Mouse (Mus musculus): ENCODE data around the gene Atox1.
A peak's percentile ranks its signal among the peaks of the same experiment; 100 is the strongest.

Gene Atox1

DNA sequence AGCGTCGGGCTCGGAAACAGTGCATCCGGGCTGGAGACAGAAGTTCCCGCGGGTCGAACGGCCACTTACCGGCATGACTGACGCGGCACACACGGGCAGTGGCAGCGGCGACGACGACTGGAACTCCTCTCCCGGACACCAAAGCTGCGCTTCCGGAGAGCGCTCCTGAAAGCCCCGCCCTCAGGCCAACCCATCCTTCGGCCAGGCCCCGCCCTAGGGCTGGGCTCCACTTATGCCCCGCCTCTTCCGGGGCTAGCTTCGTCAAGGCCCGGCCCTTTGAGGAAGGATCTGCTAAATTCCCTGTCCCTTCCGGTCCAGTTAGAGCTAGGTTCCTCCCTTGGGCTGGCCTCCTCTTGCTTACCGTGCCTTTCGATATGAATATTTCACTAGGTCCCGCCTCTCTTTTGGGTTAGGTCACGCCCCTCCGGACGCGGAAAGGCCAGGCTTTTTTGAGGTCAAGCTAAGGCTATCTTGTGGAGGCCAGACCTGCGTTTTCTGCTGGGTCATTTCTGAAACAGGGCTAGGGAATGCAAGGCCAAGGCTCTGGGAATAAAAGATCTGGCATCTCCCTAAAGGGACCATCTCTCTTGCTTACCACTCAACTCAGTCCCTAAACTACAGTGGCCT, at the start of gene Atox1:
Atox1 (minus strand) TSS at position 221 of the 627 bp plus-strand sequence.
- peak; percentile 95 for DNase-seq

GRCm38 (mm10) chr11:55505485-55505884, 44.4 kb upstream of the Atox1 start:
- no peak for DNase-seq

DNA sequence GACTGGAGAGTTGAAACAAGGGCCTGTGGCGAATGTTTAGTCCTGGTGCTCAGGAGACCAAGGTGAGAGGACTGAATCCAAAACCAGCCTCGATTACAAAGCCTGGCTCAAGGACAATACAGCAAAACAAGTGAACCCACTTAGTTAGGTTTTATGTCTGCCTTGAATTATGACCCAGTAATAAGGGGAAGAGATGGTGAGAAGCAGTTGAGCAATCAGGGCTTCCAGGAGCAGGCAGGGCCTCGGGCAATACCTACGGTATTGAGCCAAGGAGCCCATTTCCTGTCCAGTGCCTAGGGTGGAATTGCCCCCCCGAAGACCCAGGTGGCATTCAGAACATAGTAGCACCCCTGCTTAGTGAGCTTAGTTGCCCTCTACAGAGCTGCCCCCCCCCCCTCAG, 41.8 kb upstream of the Atox1 start:
- no peak for DNase-seq

DNA sequence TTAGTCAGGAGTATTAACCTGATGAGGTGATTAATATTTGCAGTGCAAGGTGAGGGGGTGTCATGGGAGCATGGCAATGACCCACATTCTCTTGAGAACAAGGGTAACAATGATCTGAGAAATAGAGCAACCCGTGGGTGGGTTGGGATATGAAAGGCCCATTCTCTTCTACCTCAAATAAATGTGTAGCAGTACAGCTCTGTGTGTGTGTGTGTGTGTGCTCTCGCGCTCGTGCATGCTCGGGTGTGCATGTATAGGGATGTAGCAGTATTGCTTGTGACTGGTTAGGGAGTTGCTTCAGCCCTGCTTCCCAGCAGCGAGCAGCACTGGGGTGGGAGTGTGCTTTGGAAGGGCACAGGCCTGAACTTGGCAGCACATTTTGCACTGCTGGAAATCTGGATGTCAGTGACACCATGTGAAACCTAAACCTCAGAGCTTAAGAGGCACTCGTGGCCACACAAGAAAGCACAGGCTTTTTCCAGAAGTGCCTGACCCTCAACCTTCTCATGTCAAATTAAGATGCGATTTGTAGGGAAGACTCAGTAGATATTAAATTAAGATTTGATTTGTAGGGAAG, 41.0 kb upstream of the Atox1 start:
- DNase-seq, result no peak

DNA sequence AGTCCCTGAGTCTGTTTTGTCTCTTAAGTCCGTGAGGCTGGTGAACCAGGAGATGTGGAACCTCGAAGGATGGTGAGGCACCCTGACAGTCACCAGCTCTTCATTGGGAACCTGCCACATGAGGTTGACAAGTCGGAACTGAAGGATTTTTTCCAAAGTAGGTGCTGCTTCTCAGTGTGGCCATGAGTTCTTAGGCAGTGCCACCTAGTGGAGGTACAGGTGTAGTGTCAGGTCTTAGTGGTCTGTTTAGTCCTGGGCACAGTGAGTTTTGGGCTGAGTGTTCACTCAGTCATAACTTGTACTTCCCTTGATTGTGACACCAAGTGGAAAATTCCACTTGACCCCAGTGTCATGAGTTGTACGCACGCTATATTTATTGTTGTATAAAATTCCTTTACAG, 36.8 kb upstream of the Atox1 start:
- peak; percentile 36 for DNase-seq

GRCm38 (mm10) chr11:55496158-55496557, 35.1 kb upstream of the Atox1 start:
- DNase-seq, result no peak

GRCm38 (mm10) chr11:55485443-55485842, 24.4 kb upstream of the Atox1 start:
- no peak for DNase-seq

- no peak for DNase-seq
These were observed 12.2 kb upstream of the Atox1 start for GRCm38 (mm10) chr11:55473219-55473618.

DNA sequence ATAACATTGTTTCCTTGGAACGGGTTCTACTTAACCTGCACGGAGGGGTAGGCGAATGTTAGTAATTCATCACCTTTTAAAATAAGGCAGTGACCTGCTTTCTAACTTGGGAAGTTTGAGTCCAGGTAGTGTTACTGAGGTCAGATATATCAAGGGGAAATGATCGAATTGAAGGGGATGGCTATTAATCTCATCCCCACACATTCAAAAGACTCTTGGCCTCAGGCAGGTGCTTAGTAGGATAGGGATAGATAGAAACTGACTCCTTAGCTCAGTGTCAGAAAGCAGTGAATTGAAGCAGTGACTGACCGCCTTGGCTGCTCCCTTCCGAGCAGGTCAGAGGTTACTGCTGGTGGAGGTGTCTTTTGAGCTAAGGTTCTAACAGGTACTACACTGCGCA, 10.4 kb upstream of the Atox1 start:
- no peak for DNase-seq

GRCm38 (mm10) chr11:55470761-55471160, 9.7 kb upstream of the Atox1 start:
- DNase-seq, result peak; percentile 53

DNA sequence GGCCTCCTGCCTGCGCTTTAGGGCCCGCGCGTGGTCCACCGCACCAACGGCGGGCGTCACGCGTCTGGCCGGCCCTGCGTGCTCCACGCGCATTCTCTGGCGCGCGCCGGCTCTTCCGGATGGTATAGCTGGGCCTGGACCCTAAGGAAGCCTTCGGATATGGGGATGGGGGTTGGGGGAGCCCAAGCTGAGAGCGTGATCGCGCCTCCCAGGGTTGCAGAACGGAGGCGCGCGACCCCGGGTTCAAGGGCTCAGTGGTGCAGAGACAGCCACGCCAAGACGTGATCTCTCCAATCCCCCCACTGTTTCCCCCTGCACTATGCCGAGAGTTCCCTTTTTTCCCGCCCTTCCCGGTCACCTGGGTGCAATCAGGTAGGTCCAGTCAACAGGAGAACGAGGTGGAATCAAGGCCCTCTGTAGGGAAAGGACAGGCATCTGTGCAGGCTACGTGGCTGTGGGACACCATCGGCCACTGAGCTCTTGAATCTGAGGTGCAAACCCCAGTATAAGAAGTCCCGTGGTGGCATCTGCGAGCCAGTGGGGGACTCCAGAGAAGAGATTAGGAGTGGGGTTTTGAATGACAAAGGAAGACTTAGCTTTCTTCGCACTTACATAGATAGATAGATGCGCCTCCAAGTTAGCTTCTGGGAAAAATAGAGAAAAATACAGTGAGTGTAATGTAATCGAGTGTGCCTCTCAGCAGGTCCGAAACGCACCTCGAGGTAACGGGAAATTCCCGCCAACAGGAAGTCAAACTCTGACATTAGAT, 9.1 kb upstream of the Atox1 start:
- peak; percentile 65 for DNase-seq

- DNase-seq, result peak; percentile 100
These were observed 8.2 kb upstream of the Atox1 start, which contains the start of gene G3bp1 for GRCm38 (mm10) chr11:55469048-55469843. Gene G3bp1, plus strand, starts transcription at chr11:55469685.

GRCm38 (mm10) chr11:55468611-55469047, 7.6 kb upstream of the Atox1 start:
- no peak for DNase-seq

GRCm38 (mm10) chr11:55468012-55468411, 7.0 kb upstream of the Atox1 start:
- DNase-seq, result peak; percentile 48

- no peak for DNase-seq
These were observed 4.1 kb upstream of the Atox1 start for GRCm38 (mm10) chr11:55465177-55465576.

- DNase-seq, result no peak
These were observed 3.7 kb upstream of the Atox1 start for GRCm38 (mm10) chr11:55464707-55465106.

- peak; percentile 53 for DNase-seq
These were observed 1.1 kb upstream of the Atox1 start for GRCm38 (mm10) chr11:55462149-55462548.

DNA sequence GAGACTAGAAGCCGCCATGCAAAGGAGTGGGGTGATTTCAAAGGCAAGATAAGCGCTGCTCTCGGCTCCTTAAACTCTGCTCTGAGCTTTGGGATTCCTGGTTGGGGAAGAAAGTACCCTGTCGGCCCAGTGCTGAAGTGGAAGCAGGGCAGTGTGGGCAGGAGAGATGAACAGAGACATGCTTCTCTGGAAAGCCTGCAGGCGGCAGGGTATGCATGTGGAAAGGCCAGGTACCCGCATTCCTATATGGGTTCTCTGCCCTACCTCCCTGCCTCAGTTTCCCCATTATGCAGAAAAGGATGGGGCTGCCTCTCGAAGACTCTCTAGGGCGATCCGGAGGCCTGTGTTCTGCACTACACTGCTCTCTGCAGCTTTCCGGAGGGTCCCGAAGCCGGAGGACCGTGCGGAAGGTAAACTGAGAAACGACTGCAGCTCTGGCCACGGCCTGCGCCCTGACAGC, 450 bp downstream of the Atox1 start:
- peak; percentile 69 for DNase-seq

DNA sequence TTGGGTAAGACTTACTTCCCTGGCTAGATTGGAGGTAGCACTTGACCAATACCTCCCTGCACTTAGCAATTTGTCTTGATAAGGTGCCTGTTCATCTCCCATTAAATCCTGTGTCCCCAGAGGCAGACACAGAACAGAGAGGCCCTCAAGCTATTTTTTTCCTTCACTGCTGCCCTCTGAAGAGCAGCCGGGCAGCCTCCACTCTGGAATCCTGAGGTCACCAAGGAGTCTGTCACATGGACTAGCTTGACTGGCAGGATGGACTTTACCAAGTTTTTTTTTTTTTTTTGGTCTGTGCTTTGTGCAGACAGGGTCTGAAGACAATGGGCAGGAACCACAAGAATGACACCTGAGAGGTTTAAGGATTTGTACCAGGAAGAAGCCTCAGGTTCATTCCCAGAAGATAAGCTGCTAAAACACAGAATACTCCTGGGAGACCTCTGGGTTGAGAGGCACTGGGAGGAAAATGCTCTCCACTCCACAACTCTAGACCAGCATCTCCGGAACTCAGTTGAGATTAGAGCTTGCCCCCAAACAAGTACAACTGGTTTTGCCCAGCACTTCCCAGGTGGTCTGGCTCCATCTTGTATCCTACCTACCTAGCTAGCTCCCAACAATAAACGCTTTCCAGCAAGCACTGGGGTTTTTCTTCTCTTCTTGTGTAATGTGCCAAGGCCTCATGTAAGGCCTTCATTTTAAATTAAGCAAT, 1.0 kb downstream of the Atox1 start:
- peak; percentile 42 for DNase-seq

DNA sequence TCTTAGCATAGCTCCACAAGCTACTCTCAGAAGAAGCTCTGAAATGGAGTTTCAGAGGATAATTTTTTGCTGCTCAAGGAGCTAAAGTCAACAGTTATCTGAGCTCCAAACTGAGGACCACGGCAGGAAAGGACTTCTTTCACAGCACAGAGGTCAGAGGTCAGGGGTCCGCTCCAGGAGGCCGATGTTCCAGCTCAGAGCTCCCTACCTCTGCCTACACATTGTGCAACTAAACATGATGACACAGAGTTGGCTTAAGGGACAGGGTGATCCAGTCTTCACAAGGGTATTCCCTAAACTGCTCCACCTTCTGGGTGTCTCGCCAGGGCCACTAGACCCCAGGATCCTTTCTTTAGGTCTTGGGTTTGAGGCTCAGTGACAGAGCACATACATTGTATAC, 2.5 kb downstream of the Atox1 start:
- no peak for DNase-seq

- no peak for DNase-seq
These were observed 5.9 kb downstream of the Atox1 start for GRCm38 (mm10) chr11:55455166-55455565.

- DNase-seq, result no peak
These were observed 7.4 kb downstream of the Atox1 start for GRCm38 (mm10) chr11:55453640-55454039.
